Mouse (Mus musculus) right cerebral cortex, postnatal 4 days (tissue): ENCODE measurements around the gene Soga1.
A peak's percentile ranks its signal among the peaks of the same experiment; 100 is the strongest.

Source experiments
- DNase-seq: peaks from one replicate; pipeline ENCODE4 v3.0.0-alpha.2; 2022

The Soga1 gene

GRCm38 (mm10) chr2:157078059-157078792 lies 828 bp downstream of the Soga1 start:
- DNase-seq = peak; percentile 40

- DNase-seq = peak; percentile 69
These were observed 1.4 kb downstream of the Soga1 start for GRCm38 (mm10) chr2:157077641-157078058.

- peak; percentile 61 for DNase-seq
These were observed 1.9 kb downstream of the Soga1 start for GRCm38 (mm10) chr2:157077160-157077559.

GRCm38 (mm10) chr2:157076585-157076984 lies 2.5 kb downstream of the Soga1 start:
- no peak for DNase-seq

GRCm38 (mm10) chr2:157075685-157076084 lies 3.4 kb downstream of the Soga1 start:
- peak; percentile 52 for DNase-seq

- DNase-seq = no peak
These were observed 3.8 kb downstream of the Soga1 start for GRCm38 (mm10) chr2:157075226-157075625.

GRCm38 (mm10) chr2:157074772-157075171 lies 4.3 kb downstream of the Soga1 start:
- no peak for DNase-seq

GRCm38 (mm10) chr2:157074186-157074724 lies 4.8 kb downstream of the Soga1 start:
- no peak for DNase-seq

GRCm38 (mm10) chr2:157073378-157074052 lies 5.5 kb downstream of the Soga1 start:
- DNase-seq = no peak

GRCm38 (mm10) chr2:157072316-157072990 lies 6.6 kb downstream of the Soga1 start:
- DNase-seq = no peak

- DNase-seq = no peak
These were observed 7.5 kb downstream of the Soga1 start for GRCm38 (mm10) chr2:157071556-157071955.

GRCm38 (mm10) chr2:157070365-157070764 lies 8.7 kb downstream of the Soga1 start:
- no peak for DNase-seq

- no peak for DNase-seq
These were observed 9.2 kb downstream of the Soga1 start for GRCm38 (mm10) chr2:157069755-157070315.

- DNase-seq = no peak
These were observed 9.7 kb downstream of the Soga1 start for GRCm38 (mm10) chr2:157069355-157069735.

GRCm38 (mm10) chr2:157068701-157069354 lies 10.2 kb downstream of the Soga1 start:
- DNase-seq = no peak

GRCm38 (mm10) chr2:157066731-157067430 lies 12.2 kb downstream of the Soga1 start:
- no peak for DNase-seq

GRCm38 (mm10) chr2:157065879-157066226 lies 13.2 kb downstream of the Soga1 start:
- DNase-seq = no peak

- no peak for DNase-seq
These were observed 13.8 kb downstream of the Soga1 start for GRCm38 (mm10) chr2:157064978-157065878.

GRCm38 (mm10) chr2:157064136-157064535 lies 14.9 kb downstream of the Soga1 start:
- no peak for DNase-seq

- DNase-seq = no peak
These were observed 15.8 kb downstream of the Soga1 start for GRCm38 (mm10) chr2:157063241-157063700.
